Mouse (Mus musculus) gastrocnemius, postnatal 4 days (tissue): ENCODE data around the gene Grhl3. TPM values are rescaled to one million over a fixed set of nuclear protein-coding genes. Genes with fewer than 3 reads are reported as not detected.
A peak's percentile ranks its signal among the peaks of the same experiment; 100 is the strongest.

Experiments
- DNase-seq, 2 experiments: peaks; one replicate each; pipeline ENCODE4 v3.0.0; 2021 to 2022; ENCODE audit warnings: low spot score in 2 of 2, mixed read lengths in 2 of 2
- total RNA-seq, 2 experiments: library from RNA; stranded (reverse); gene quantifications; 2 replicates each; pipeline ENCODE4 v1.2.3; 2021

The Grhl3 gene
- total RNA-seq, 2 experiments from 2014 or later = 0.10 to 0.18 TPM

DNA sequence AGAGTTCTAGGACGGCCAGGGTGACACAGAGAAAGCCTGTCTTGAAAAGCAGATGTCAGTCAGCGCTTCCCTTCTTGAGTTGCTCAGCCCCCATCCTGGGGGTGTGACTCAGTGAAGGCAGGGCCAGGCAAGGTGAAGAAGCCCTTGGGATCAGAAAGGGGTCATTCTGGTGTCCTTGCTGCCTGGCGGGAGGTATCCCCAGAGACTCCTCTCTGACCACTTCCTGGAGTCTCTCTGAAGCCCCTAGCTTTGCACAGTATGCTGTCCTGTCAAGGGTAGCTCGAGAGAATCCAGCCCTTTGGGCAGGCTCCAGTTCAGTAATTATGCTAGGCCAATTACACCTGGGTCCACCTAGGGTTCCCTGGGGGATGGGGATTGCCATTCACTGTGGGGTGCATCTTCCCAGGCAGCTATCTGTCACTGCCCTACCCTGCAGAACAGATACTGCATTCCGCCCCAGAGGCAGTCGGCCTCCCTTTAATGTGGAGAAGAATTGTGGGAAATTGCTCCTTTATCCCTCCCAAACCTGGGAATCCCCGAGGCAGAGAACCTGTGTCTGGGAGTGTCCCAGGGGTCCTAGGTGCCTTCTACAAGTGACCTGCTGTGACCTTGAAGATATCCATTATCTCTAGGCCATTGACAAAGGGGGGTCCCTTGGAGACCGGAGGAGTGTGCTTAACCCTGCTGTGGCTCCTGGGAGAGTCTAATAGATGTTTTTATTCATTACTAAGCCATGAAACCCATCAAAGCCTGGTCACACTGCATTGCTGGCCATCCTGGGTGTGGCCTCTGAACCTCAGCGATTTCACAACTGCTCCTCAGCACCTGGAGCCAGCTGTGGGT lies 41.4 kb downstream of the Grhl3 start:
- no peak for DNase-seq

DNA sequence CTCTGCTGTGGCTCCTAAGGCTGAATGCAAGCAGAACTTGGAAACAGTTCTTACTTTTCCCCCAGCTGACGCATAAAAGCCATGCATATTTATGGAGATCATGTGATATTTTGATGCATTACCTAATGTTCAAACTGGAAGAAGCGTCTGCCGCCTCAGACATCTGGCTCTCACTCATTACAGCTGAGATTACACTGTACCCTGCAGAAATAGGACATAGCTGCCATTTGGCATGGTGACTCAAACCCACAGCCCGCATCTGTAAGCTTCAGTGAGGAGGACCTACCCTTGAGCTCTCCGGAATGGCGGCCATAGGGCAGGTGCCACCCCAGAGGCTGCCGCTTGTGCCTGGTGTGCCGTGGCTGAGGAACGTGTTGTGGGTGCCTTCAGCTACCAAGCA lies 42.2 kb downstream of the Grhl3 start:
- no peak for DNase-seq

DNA sequence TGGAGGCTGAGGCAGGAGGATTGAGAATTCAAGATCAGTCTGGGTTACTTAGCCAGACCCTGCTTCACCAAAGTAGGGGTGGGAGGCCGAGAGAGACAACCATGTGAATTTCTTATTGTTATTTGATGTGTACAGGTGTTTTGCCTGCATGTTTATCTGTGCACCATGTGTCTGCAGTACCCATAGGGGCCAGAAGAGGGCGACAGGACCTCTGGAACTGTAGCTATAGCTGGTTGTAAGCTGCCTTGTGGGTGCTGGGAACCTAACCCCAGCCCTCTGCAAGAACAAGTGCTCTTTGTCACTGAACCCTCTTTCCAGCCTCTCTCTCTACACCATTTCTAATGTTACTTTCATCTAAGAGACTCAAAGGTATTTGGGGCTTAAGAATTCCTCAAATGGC lies 43.2 kb downstream of the Grhl3 start:
- no peak for DNase-seq

DNA sequence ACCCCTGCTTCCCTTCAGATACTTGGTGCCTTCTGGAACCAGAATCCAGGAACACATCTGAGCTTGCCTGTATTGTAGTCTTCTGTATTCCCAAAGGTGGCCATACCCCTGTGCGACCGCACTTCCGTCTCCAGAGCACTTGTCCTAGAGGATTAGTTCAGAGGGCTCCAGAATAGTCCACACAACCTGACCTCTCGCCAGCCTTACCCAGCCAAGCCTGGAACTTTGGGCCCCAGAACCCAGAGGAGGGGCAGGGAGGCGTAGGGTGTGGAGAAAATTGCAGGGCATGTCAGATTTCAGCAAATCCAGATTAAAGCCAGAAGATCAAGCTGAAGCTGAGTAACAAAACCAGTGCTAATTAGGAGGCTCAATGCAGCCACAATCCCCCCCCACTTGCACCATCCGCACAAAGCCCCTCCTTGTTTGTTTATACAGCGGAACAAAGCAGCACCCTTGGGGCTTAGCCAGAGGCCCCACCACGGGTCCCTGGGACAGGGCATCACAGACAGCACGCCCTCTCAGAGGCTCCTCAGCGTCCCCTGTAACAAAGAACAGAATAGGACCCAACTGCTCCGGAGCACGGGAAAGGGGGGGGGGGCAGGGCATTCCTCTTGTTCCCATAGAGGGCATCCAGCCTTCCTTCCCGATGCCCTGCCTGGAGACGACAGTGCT lies 47.3 kb downstream of the Grhl3 start:
- no peak for DNase-seq

DNA sequence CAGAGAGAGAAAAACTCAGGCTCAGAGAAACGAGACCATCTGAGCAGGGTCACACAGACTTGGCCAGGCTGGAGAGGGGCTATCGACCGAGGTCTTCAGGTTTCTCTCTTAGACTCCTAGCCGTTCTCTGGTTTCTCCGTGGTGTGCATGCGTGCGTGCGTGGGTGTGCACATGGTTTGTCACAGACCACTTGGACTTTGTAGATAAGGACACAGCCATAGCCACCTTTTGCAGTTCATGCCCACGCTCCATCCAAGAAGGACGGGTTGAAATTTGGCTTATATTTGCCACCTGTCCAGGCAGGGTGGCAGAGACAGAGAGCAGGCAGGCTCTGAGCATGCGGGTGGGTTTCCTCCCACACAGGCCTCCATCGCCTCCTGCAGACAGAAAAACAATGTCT lies 48.4 kb downstream of the Grhl3 start:
- DNase-seq = no peak

DNA sequence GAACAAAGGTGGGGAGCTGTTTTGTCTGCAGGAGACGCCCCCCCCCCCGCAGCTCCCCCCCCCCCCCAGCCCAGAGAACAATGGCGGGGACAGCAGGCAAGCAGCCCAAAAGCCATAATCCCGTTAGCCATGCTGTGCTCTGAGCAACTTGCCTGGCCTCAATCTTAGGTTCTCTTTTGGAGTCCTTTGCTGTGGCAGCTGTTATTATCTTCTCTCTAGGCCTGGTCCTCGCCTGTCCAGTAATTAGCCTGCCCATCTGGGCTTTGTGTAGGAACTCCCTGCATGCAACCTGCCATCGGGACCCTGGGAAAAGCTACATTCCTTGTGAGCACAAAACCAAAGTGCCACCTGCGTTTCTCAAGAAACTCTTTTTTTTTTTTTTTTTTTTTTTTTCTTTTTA lies 49.5 kb downstream of the Grhl3 start:
- DNase-seq = no peak

DNA sequence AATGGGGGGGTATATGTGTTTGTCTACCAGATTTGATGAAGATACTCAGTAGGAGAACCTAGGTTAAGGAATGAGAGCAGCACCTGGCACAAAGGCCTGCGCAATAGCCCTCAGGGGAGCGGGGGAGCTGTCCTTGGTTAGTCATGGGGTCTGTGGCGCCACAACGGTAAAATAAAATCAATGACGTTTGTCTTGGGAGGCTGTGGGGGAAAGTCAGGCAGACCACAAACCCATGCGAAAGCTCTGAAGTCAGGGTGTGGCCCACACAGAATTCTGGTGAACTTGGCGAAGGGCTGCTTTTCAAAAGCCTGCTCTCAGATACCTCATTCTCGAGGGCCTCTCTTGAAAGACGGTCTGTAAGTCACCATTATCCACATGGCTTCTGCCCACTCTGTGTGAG lies 53.0 kb downstream of the Grhl3 start:
- no peak for DNase-seq

DNA sequence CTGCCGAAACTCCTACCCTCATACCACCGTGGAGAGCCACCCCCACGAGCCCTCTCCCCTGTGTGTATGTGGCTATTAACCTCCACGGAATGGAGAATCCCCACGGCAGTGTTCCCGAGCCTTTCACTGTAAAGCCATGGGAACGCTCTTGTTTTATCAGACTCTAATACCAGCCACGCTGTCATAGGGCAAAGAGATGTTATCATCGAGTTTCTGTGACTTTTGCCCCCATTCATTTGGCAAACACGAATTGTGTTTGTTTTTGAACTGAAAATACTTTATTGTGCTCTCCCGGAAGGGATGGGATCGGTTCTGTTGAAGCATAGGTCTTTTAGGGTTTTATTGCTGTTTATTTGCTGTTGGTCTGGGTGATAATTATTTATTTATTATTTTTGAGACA lies 55.3 kb downstream of the Grhl3 start:
- DNase-seq = no peak

DNA sequence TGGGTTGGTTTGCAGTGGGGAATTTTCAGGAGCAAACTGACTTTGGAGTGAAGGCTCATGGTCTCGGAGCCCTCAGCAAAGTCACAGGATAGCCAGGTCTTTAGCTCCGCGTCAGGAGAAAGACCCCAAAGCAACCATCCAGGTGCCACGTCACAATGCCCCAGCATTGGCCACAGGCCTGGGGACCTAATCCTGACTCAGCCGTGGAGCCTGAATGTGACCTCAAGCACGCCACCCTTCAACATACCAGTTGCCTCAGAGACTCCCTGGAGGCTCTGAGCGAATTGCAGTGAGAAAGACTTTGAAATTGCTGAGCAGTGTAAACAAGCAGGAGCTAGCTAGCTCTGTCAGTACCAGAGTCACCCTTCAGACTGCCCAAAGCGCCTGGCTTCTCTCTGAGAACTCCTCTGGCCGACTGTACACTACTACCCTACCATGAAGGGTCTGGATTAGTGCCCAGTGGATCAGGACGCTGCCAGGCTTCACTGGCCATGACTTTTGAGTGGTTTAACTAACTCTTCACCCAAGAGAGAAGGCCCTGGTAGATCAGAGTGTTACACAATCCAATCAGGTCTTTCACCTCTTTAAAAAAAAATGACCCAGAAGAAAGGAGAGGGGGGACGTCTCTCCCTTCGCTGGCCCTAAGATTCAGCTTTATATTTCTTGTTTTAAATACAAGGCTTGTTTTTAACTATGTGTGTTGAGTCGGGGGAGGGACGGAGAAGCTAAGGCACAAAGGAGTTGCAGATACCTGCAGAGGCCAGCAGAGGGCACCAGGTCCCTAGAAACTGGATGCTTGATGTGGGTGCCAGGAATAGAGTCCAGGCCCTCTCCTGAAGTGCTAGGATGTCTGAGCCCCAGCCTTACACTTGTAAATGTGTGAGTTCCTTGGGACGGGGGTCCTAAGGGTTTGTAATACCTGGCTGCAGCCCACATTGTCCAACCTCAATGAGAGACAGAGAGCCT lies 56.8 kb downstream of the Grhl3 start:
- DNase-seq = peak in 1 of 2 experiments; percentile 51

DNA sequence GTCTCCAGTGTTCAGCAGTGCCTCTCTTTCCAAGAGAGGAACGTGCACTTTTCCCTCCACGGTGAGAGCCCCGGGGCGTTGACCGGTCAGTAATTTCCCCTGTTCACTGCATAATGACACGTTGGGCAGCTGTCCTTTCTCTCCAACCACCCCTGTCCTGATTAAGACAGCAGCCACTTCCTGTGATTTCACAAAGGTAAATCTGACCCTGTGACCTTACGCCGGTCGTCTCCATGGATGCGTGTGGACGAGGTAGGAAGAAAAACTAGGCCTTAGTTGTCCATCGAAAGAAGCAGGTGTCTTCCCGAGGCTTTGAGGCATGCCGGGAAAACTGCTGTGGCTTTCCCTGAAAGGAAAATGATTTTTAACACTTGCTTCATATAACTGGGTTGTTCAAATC lies 58.5 kb downstream of the Grhl3 start:
- DNase-seq = no peak

DNA sequence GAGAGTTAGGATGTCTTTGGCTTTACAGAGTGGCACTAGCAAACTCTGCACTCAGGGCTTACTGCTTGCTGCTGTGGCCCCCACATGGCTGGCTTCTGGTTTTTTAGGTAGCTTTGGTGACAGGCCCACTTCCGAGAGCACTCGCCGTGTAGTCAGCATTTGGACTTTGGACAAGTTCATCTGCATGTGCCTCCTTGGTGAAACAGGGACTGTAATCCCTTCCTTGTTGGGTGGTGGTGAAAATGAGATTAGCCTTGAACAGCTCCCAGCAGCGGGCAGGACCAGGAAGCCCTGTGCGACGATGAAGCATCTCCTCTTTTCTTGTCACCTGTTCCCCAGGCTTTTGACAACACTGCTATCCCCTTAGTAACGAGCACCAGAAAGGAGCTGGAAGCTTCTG lies 59.6 kb downstream of the Grhl3 start:
- no peak for DNase-seq

DNA sequence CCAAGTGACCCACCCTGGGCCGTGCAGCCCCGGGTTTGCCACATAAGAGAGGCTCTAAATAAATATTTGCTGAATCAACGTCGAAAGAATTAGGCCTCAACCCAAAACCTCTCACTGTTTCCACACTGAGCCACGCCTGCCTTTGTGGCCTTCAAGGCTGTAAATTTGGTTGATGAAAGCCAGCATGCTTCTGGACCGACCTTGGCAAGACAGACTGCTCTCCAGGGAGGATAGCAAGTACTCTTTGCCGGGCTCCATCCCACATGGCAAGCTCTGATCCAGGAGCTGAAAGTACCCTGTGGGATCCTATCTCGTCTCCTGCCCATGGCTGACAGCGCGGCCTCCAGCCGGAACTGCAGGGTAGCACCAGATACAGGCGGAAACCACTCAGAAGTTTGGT lies 63.9 kb downstream of the Grhl3 start:
- no peak for DNase-seq

DNA sequence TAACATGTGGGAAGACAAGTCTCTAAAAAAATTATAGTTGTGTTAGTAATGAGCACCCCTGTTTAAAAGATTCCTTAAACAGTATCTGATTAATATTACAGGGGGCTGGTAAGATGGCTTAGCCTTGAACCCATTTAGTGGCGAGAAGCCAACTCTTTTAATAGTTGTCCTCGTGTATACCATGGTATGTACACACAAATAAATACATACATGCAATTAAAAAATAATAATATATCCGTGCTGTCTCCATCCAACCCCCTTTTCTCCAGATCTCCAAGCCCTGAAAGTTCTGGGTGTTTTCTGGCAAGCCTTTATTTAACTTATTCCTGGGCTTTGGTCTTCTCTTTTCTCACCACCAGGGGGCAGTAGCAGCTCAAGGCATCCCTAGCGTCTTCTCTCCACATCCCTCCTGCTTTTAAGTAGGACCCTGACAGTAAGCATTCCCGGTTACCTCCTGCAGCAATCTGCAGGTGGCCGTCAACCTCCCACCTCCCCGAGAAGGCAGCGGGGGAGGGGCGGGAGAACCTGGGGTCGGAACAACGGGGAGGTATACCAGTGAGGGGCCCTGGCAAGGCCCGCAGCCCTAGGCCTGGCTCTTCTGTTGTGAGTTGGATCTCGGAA lies 64.9 kb downstream of the Grhl3 start:
- peak; percentile 47 to 67 for DNase-seq

DNA sequence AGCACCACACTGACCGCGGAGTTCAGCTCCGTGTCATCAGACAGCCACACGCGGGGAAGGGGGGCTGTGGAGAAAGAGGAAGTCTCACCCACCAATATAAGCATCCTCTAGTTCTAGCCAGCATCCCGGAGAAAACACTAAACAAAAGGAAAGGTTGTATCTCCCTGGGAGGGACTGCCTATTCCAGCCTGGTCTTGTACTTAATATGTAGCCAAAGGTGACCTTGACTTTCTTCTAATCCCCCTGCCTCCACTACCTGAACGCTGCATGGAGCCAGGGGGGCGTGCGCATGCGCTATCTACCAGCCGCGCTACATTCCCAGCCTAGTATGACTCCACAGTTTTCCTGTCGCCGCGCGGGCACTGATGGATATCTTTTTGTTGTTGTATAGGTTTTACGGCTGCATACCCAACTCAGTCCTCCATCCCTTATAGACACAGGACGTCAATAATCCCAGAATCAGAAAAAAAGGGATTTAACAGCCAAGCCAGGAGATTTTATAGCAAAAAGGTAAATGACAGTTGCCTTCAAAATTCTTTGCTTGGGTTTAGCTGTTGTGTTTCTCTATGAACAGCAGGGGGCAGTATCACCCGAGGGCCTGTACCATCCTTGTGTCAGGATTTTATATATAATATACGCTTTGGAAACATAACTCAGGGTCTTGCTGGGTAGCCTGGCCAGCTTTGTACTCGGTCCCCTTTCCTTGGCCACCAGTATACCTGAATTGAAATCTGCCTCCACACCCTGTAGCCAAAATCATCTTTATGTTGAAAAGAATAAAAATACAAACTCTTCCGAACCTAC lies 65.7 kb downstream of the Grhl3 start:
- no peak for DNase-seq

DNA sequence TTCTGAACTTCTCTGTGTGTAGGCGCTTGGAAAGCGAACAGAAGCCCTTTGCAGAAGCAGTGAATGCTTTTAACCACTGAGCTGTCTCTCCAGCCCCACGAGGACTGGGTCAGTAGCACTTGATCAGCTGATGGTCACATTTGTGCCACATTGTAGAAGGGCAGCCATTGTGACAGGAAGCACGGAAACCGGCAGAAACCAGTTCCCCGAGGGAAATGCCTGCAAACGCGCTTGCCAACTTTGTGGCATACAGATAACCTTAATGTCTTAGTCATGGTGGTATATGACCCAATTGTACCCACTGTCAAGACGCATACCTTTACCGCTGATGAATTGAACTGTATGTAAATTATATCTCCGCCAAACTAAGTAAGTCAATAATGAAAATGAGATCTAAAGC lies 67.6 kb downstream of the Grhl3 start:
- no peak for DNase-seq

DNA sequence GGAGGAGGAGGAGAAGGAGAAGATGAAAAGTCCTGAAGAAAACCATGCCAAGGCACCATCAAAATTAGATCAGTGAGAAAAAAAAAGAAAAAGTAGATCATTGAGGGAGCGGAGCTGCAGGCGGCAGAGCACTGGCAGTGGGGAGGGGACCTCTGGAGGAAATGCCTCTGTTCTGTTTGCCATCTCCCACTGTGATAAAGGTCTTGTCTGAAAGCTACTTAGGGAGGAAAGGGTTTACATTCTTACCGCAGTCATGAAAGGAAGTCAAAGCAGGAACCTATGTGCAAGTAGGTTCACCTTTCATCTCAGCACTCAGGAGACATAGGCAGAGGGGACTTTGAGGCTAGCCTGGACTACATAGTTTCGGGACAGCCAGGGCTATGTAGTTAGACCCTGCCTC lies 71.8 kb downstream of the Grhl3 start:
- DNase-seq = no peak

DNA sequence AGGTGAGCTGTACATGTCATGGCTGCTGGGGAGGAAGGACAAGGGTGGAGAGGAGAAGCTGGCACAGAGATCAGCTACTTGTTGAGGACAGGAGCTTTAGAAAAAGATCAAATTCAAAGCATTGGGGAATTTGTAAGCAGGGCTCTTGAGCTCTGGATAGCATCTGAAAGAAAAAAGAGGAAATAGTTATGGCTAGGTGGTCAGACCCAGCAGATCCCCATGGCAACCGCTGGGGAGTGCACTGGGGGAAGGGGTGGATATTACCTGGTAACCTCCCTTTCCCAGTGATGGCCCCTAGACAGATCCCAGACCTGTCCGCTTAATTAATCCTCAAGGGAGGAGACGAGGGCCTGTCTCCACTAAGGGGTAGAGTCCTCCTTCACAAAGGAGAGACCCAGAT lies 73.6 kb downstream of the Grhl3 start:
- no peak for DNase-seq

DNA sequence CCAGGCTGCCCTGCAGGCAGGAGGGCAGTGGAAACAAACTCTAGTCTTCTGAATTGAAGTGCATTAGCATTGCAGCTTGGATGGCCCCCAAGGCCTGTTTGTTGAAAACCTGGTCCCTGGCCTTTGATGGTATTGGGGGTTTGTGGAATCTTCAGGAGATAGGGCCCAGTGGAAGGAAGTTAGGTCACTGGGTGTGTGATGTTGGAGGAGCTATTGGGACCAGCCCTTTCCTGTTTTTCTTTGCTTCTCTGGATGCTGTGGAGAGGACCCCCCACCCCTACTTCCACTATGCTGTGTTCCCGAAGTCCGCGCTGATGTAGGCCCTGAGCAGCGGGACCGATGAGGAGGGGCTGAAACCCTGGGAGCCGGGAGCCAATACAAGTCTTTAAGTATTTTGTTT lies 75.3 kb downstream of the Grhl3 start:
- DNase-seq = no peak

DNA sequence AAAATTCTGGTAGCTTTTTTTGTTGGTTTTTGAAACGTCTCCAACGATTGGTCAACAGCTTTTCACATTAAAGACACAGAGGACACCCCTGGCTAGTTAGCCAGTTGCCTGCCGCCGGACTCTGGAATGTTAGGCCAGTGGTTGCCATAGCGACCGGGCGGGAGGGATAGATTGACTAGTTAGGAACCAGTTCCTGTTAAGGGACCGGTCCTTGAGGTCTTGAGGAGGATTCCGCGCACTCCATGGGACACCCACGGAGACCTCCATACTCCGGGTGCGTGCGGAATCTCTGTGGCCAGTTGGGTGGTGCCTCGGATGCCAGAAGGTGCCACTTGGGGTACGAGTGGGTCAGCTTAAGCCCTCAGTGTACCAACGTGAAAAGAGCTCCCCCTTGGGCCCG lies 77.6 kb downstream of the Grhl3 start:
- peak in 1 of 2 experiments; percentile 37 for DNase-seq

DNA sequence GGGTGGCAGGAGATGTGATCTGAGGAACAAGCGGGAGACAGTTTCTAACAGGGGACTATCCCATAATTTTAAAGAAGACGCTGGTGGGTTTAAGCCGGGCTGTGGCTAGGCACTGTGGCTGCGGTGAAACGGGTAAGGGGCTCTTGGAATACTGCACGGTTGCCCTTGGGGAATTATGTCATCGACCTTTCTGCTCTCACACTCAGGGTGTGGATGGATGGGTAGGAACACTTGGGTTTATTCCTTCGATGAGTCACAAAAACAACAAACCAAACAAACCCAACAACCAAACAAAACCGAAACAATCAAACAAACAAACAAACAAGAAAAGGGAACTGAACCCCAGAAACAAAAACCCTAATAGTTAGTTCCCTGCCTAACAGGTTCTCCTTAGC lies 78.0 kb downstream of the Grhl3 start:
- DNase-seq = no peak
